Mouse (Mus musculus) CD4-positive, CD25-positive, alpha-beta regulatory T cell, adult 4 months (primary cell): ENCODE measurements at regions not wholly inside any gene's neighbourhood (a gene's known extent, or its start where the extent isn't known, plus 50 kb on each side); places are given as distances from the start of the nearest gene placed in this dataset.

ENCODE experiments used
- ATAC-seq: one replicate; pipeline ENCODE4 v1.8.0; 2017

GRCm38 (mm10) chr3:39248712-39249111, 362.0 kb downstream of the Fat4 start:
- ATAC-seq, result no peak

GRCm38 (mm10) chr3:39249224-39249892, 362.6 kb downstream of the Fat4 start:
- ATAC-seq, result no peak

GRCm38 (mm10) chr3:39253076-39253475, 366.3 kb downstream of the Fat4 start:
- no peak for ATAC-seq

- ATAC-seq, result no peak
Measured at GRCm38 (mm10) chr3:39264671-39265430, 378.1 kb downstream of the Fat4 start.

GRCm38 (mm10) chr3:39265606-39266005, 378.9 kb downstream of the Fat4 start:
- no peak for ATAC-seq

GRCm38 (mm10) chr3:39269388-39269787, 382.6 kb downstream of the Fat4 start:
- no peak for ATAC-seq

- no peak for ATAC-seq
Measured at GRCm38 (mm10) chr3:39272616-39273015, 385.9 kb downstream of the Fat4 start.

GRCm38 (mm10) chr3:39276897-39277296, 390.2 kb downstream of the Fat4 start:
- no peak for ATAC-seq

- ATAC-seq, result no peak
Measured at GRCm38 (mm10) chr3:39277310-39277709, 390.6 kb downstream of the Fat4 start.

- no peak for ATAC-seq
Measured at GRCm38 (mm10) chr3:39295255-39295654, 408.5 kb downstream of the Fat4 start.

GRCm38 (mm10) chr3:39296257-39296656, 409.5 kb downstream of the Fat4 start:
- no peak for ATAC-seq

GRCm38 (mm10) chr3:39309487-39309886, 422.7 kb downstream of the Fat4 start:
- no peak for ATAC-seq

- ATAC-seq, result no peak
Measured at GRCm38 (mm10) chr3:39313563-39313962, 426.8 kb downstream of the Fat4 start.

GRCm38 (mm10) chr3:39320851-39321250, 434.1 kb downstream of the Fat4 start:
- ATAC-seq, result no peak

- ATAC-seq, result no peak
Measured at GRCm38 (mm10) chr3:39322225-39322624, 435.5 kb downstream of the Fat4 start.

- ATAC-seq, result no peak
Measured at GRCm38 (mm10) chr3:39335612-39336230, 449.0 kb downstream of the Fat4 start.

GRCm38 (mm10) chr3:39341161-39341687, 454.5 kb downstream of the Fat4 start:
- no peak for ATAC-seq

- no peak for ATAC-seq
Measured at GRCm38 (mm10) chr3:39344078-39344477, 457.3 kb downstream of the Fat4 start.

GRCm38 (mm10) chr3:39347578-39347977, 460.8 kb downstream of the Fat4 start:
- ATAC-seq, result no peak

- ATAC-seq, result no peak
Measured at GRCm38 (mm10) chr3:39357012-39357411, 470.3 kb downstream of the Fat4 start.

- ATAC-seq, result no peak
Measured at GRCm38 (mm10) chr3:39360278-39360677, 473.5 kb downstream of the Fat4 start.

GRCm38 (mm10) chr3:39370926-39371325, 484.2 kb downstream of the Fat4 start:
- ATAC-seq, result peak; percentile 69

GRCm38 (mm10) chr3:39372426-39372950, 485.7 kb downstream of the Fat4 start:
- no peak for ATAC-seq
